Mouse (Mus musculus) limb, embryonic 11.5 days (tissue): ENCODE results near the gene Gm10392. TPM values are rescaled to one million over a fixed set of nuclear protein-coding genes. Genes with fewer than 3 reads are reported as not detected.

Source experiments
- ATAC-seq: fragments of 200-750 bp; cut with Nextera tagmentation; 2 replicates; pipeline ENCODE4 v1.8.0; 2017; ENCODE audit warnings: low read depth; ENCODE audit not compliant: insufficient number of reproducible peaks, low FRiP score, low TSS enrichment
- DNase-seq: peaks from one replicate; pipeline ENCODE4 v3.0.0-alpha.2; 2015; ENCODE audit warnings: low spot score
- H3K27ac ChIP-seq: fragments of 300-500 bp; sonication (generic); replicated peaks from 2 replicates; pipeline ENCODE4 v1.5.1; 2014; ENCODE audit warnings: low read depth, mild to moderate bottlenecking, low read length
- H3K27me3 ChIP-seq: fragments of 300-500 bp; sonication (generic); 2 replicates; pipeline ENCODE4 v1.6.1; 2014; ENCODE audit warnings: mild to moderate bottlenecking, low read length, mixed read lengths; ENCODE audit not compliant: control insufficient read depth, insufficient read depth
- H3K36me3 ChIP-seq: fragments of 300-500 bp; sonication (generic); 2 replicates; pipeline ENCODE4 v1.6.1; 2014; ENCODE audit warnings: mild to moderate bottlenecking, low read length, moderate library complexity, mixed read lengths; ENCODE audit not compliant: control insufficient read depth, insufficient read depth
- H3K4me1 ChIP-seq: fragments of 300-500 bp; sonication (generic); 2 replicates; pipeline ENCODE4 v1.6.1; 2014; ENCODE audit warnings: low read length, mixed read lengths; ENCODE audit not compliant: control insufficient read depth, insufficient read depth
- H3K4me2 ChIP-seq: fragments of 300-500 bp; sonication (generic); 2 replicates; pipeline ENCODE4 v1.6.1; 2014; ENCODE audit warnings: low read depth, mild to moderate bottlenecking, moderate library complexity; ENCODE audit not compliant: severe bottlenecking
- H3K4me3 ChIP-seq: fragments of 300-500 bp; sonication (generic); 2 replicates; pipeline ENCODE4 v1.5.1; 2014; ENCODE audit warnings: low read depth, low read length
- H3K9ac ChIP-seq: fragments of 300-500 bp; sonication (generic); 2 replicates; pipeline ENCODE4 v1.6.1; 2014; ENCODE audit warnings: mild to moderate bottlenecking, low read length
- H3K9me3 ChIP-seq: fragments of 300-500 bp; sonication (generic); 2 replicates; pipeline ENCODE4 v1.6.1; 2016; ENCODE audit warnings: low read length; ENCODE audit not compliant: control insufficient read depth
- WGBS: fragments of 180-500 bp; shearing (Covaris S2); extraction: QIAGEN DNeasy Blood & Tissue Kit; methylation state at CpG from one replicate; pipeline ENCODE4 v1.1.7; 2014; 5-methylcytosine and 5-hydroxymethylcytosine counted together
- polyA plus RNA-seq: library from polyadenylated mRNA; unstranded; fragments of >200 nt; fragmentation: Nextera tagmentation; extraction: Ambion mirVana; gene quantifications from 2 replicates; pipeline ENCODE4 v1.2.1, GENCODE M21; 2014

The Gm10392 gene
- polyA plus RNA-seq, 1 experiment from 2014 or later: not detected

DNA sequence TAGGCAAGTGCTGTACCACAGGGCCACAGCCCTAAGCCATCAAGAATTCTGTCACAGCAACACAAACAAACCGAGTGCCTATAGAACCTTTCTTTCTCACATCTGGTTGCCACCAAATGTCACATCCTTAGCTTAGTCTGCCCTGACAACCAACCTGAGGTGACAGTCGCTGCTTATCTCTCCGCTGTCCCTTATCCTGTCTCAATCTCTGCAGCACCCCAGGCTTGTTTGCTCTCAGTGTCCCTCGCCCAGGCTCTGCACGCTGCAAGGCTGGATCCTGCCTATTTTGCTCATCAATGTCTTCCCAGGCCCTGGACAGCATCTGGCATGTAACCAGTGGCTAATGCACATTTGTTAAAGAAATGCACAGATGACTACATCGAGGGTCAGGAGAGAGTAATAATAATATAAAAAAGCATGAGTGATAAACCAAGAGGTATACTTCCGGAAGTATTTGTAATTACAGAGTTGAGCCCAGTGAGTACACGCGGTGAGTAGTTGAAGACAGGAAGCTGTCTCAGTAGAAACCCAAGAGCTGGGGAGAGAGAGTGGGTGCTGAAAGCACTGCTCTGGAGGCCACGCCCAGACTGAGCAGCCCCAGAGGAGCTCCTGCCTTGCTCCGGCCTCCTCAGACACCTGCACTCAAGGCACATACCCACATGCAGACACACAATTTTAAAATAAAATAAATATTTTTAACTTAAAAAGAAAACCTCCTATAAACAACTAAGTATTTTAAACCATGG, 35.3 kb downstream of the Gm10392 start:
- no peak overlapping the region for H3K27ac ChIP-seq
- peaks cover 34% of the 10 kb centered on the region for H3K4me1 ChIP-seq
- H3K4me3 ChIP-seq: no peak overlapping the region
- no peak overlapping the region for H3K9ac ChIP-seq
- 66% methylated on average over 11 of the region's 11 CpGs for WGBS
- no peaks in the 10 kb centered on the region for H3K9me3 ChIP-seq
- no peaks in the 10 kb centered on the region for H3K36me3 ChIP-seq
- DNase-seq (no peak), ATAC-seq (no peak)
- no peaks in the 10 kb centered on the region for H3K27me3 ChIP-seq
- no peak overlapping the region for H3K4me2 ChIP-seq

DNA sequence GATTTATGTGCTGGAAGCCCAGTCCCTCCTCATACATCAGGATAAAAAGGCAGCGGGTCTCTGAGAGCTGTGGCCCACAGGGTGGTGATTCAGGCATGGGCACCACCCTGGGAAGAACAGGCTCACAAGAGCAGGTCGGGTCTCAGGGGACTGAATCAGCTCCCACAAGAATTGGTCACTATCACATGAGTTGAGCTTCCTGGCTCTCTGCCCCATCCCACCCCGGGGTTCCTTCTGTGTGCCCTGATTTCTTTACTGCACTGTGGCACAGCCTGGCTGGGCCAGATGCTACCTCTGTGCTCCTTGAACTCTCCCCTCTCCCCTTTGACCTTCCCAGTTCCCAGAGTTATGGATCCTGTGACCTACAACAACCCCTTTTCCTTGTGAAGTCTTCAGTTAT, 36.0 kb downstream of the Gm10392 start:
- WGBS: 63% methylated on average over 3 of the region's 3 CpGs
- Histone ChIP-seq H3K4me3 (no peak overlapping the region), H3K4me1 (peaks cover 28% of the 10 kb centered on the region), H3K27me3 (no peaks in the 10 kb centered on the region), H3K9ac (no peak overlapping the region), H3K36me3 (no peaks in the 10 kb centered on the region), H3K9me3 (no peaks in the 10 kb centered on the region), H3K27ac (no peak overlapping the region), H3K4me2 (no peak overlapping the region)
- ATAC-seq (no peak), DNase-seq (no peak)

DNA sequence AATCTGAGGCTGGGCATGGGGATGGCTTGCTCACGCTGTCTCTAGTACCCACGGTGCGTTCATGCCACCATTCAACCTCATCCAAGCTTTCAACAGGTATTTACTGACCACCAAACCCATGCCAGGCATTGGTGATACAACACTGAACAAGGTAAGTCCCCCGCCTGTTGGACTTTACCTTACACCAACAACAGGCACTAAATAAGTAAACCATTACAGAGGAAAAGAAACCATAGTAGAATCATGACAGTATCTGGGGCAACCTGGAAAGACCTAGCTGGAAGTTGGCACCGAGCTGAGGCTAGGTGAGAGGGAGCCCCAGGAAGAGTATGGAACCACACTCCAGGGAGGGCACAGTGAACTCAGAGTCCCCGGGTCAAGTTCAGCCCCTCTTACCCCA, 42.1 kb downstream of the Gm10392 start:
- no peak overlapping the region for H3K4me3 ChIP-seq
- H3K4me1 ChIP-seq: no peaks in the 10 kb centered on the region
- H3K9ac ChIP-seq: no peak overlapping the region
- peaks cover 7% of the 10 kb centered on the region for H3K36me3 ChIP-seq
- H3K4me2 ChIP-seq: no peak overlapping the region
- 93% methylated on average over 6 of the region's 6 CpGs for WGBS
- DNase-seq: no peak
- H3K9me3 ChIP-seq: no peaks in the 10 kb centered on the region
- H3K27me3 ChIP-seq: no peaks in the 10 kb centered on the region
- no peak overlapping the region for H3K27ac ChIP-seq
- ATAC-seq: no peak

DNA sequence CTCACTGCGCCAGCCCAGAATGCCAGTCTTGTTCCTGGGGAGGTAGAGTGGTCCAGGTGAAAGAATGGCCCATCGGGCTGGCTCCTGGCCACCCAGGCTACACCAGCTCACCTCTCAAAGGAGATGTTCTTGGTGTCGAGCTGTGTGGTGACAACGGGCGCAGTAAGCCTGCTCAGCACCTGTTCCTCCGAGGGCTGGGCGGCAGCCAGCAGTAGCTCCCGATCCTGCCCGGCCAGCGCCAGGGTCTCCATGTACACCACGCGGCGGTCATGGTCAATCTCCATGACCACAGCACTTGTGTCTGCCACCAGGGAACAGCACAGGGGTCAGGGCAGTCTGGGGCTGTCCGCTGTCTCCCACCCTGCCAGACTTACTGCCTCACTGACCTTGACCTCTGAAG, 42.8 kb downstream of the Gm10392 start:
- H3K27me3 ChIP-seq: no peaks in the 10 kb centered on the region
- H3K4me3 ChIP-seq: no peak overlapping the region
- H3K27ac ChIP-seq: no peak overlapping the region
- no peaks in the 10 kb centered on the region for H3K4me1 ChIP-seq
- no peaks in the 10 kb centered on the region for H3K9me3 ChIP-seq
- H3K9ac ChIP-seq: no peak overlapping the region
- DNase-seq: no peak
- H3K36me3 ChIP-seq: peaks cover 7% of the 10 kb centered on the region
- 95% methylated on average over 14 of the region's 14 CpGs for WGBS
- no peak for ATAC-seq
- no peak overlapping the region for H3K4me2 ChIP-seq

DNA sequence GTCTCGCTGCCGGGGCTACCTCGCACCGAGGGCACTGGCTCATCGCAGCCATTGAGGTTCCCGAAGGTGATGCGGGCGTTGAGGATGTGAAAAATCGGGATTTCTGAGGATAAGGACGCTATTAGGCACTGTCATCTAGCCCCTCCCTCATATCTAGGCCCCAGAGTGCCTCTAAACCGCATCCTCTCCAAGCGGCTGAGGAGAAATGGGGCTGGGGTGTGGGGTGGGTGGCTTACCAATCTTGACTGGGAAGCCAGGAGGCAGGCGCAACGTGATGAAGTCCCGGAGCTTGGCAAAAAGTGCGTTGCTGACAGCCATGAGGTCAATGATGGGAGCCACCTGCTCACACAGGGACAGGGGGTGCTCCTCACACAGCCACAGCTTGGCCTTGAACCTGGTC, 46.2 kb downstream of the Gm10392 start:
- Histone ChIP-seq H3K27me3 (peaks cover 6% of the 10 kb centered on the region), H3K4me1 (no peaks in the 10 kb centered on the region), H3K36me3 (peaks cover 7% of the 10 kb centered on the region)

DNA sequence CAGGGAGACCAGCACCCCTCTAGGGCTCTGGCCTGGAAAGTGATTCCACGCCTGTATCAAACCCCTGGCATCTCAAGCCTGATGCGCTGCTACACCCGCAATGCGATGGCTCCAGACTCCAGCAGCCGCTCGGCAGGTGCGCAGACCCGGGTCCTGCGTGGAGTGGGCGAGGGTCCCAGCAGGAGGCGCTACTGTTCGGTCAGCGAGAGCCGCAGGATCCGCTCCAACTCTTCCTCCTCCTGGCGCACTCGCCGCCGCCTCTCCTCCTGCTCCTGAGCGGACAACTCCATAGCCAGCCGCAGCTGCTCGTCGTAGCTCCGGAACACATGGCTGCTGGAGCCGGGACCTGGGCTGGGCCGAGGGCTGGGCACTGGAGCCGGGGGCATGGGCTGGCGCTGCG, 47.6 kb downstream of the Gm10392 start:
- Histone ChIP-seq H3K9ac (no peak overlapping the region), H3K4me1 (no peaks in the 10 kb centered on the region), H3K4me2 (no peak overlapping the region), H3K36me3 (peaks cover 7% of the 10 kb centered on the region), H3K4me3 (no peak overlapping the region), H3K27me3 (peaks cover 19% of the 10 kb centered on the region), H3K27ac (no peak overlapping the region), H3K9me3 (no peaks in the 10 kb centered on the region)
- no peak for DNase-seq
- no peak for ATAC-seq
- WGBS: 68% methylated on average over 26 of the region's 29 CpGs

More for the DNA sequence above, 46.2 kb downstream of the Gm10392 start:
- DNase-seq (no peak), ATAC-seq (no peak)
- Histone ChIP-seq H3K4me2 (no peak overlapping the region), H3K27ac (no peak overlapping the region), H3K4me3 (no peak overlapping the region), H3K9me3 (no peaks in the 10 kb centered on the region), H3K9ac (no peak overlapping the region)
- 88% methylated on average over 16 of the region's 16 CpGs for WGBS

DNA sequence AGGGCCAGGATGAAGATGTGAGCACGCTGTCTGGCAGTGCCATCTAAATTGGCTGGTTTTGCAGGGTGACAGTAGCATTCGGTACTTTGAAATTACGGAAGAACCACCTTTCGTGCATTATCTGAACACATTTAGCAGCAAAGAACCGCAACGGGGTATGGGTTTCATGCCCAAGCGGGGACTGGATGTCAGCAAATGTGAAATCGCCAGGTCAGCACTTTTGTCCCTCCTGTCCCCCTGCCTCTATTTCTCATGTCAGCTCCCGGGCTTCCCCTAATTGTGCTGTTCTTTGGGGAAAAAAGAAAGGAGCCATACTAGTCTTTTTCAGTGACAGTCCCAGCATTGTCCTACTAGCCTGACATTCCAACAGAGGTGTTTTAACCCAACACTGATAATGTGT, 50.6 kb downstream of the Gm10392 start:
- 89% methylated on average over 9 of the region's 9 CpGs for WGBS
- Histone ChIP-seq H3K9me3 (no peaks in the 10 kb centered on the region), H3K27ac (no peak overlapping the region), H3K36me3 (peaks cover 7% of the 10 kb centered on the region), H3K9ac (no peak overlapping the region), H3K4me2 (no peak overlapping the region), H3K4me3 (no peak overlapping the region), H3K4me1 (no peaks in the 10 kb centered on the region), H3K27me3 (peaks cover 39% of the 10 kb centered on the region)
- no peak for DNase-seq
- no peak for ATAC-seq

DNA sequence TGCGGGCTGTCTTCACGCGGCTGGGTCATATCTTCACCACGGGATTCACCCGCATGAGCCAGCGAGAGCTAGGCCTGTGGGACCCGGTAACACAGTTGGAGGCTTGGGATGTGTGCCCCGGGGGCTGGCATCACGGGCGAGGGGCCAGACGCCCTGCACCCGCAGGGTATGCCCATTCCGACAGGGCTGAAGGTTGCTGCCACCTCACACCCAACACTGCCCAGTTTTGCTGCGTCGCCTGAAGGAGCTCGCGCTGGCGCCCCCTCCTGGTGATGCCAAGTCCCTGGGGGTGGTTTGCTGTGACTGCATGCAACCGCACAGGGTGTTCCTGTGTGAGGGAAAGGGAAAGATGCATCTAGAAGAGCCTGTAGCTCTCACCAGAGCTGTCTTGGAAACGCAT, 51.2 kb downstream of the Gm10392 start:
- 17% methylated on average over 20 of the region's 20 CpGs for WGBS
- ATAC-seq: no peak
- no peak overlapping the region for H3K27ac ChIP-seq
- H3K4me2 ChIP-seq: no peak overlapping the region
- H3K9me3 ChIP-seq: no peaks in the 10 kb centered on the region
- no peaks in the 10 kb centered on the region for H3K4me1 ChIP-seq
- no peak overlapping the region for H3K9ac ChIP-seq
- no peak overlapping the region for H3K4me3 ChIP-seq
- peak; percentile 79 for DNase-seq
- peaks cover 41% of the 10 kb centered on the region for H3K27me3 ChIP-seq
- H3K36me3 ChIP-seq: peaks cover 5% of the 10 kb centered on the region

DNA sequence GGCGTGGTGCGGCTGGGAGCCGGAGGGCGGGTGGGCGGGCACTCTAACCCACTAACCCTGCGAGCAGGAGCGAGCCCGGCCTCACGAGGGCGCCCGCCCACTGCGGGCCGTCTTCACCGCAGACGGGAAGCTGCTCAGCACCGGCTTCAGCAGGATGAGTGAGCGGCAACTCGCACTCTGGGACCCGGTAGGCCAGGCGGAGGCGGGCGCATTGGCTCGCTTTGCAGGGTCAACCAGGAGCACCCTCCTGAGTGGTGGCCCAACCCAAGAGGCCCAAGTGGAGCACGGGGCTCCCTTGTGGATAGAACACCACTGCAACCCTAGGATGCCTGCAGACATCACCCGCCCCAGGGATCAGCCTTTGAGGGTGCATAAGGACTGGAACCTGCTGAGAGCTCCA, 51.8 kb downstream of the Gm10392 start:
- ATAC-seq: no peak

More for the DNA sequence above, 51.8 kb downstream of the Gm10392 start:
- Histone ChIP-seq H3K27me3 (peaks cover 47% of the 10 kb centered on the region), H3K27ac (no peak overlapping the region), H3K4me1 (0 out of 2 replicates have a peak, but pooled peaks cover under 1% of the 10 kb centered on the region), H3K9me3 (no peaks in the 10 kb centered on the region), H3K4me2 (peak overlapping the region; percentile 27; the same call in 1 of the 2 replicates), H3K4me3 (no peak overlapping the region), H3K36me3 (no peaks in the 10 kb centered on the region; the same call in 1 of the 2 replicates), H3K9ac (no peak overlapping the region)
- WGBS: 5% methylated on average over 25 of the region's 25 CpGs
- peak; percentile 77 for DNase-seq
